In genomic region chr5:17489894-17490293, GRCm38 (mm10) we compare ENCODE assay signal across 21 mouse cellular contexts. TPM values are rescaled to one million over a fixed set of nuclear protein-coding genes. Genes with fewer than 3 reads are reported as not detected.
"Had no signal": no experiment of that assay in that cellular context is flagged by ENCODE, and none has a peak within 500 bp of the region (broad histone marks: within the 10 kb centered on the region; RNA-seq: fewer than 3 reads in every experiment).

No protein-coding gene starts in this region.

- H3K36me3 ChIP-seq: midbrain, embryonic 10.5 days; midbrain, embryonic 12.5 days; neural tube, embryonic 13.5 days; neural tube, embryonic 15.5 days had no signal

- DNase-seq: lung, adult 18-20 months; lung, embryonic 14.5 days; lung, postnatal 10 days; lung, postnatal 4 days; midbrain, embryonic 14.5 days; right cerebral cortex, postnatal 14 days; thymus, adult 18-20 months; thymus, postnatal 14 days; thymus, postnatal 36 days had no signal

- H3K9ac ChIP-seq: lung, embryonic 14.5 days; midbrain, embryonic 12.5 days; neural tube, embryonic 13.5 days; neural tube, embryonic 15.5 days had no signal

- H3K4me1 ChIP-seq: midbrain, embryonic 10.5 days; midbrain, embryonic 12.5 days; neural tube, embryonic 13.5 days; neural tube, embryonic 15.5 days had no signal

- ATAC-seq: midbrain, embryonic 16.5 days had no signal

- H3K27ac ChIP-seq: midbrain, embryonic 10.5 days; midbrain, embryonic 12.5 days; neural tube, embryonic 13.5 days; neural tube, embryonic 15.5 days had no signal

- H3K4me2 ChIP-seq: lung, embryonic 14.5 days; midbrain, embryonic 12.5 days; neural tube, embryonic 13.5 days; neural tube, embryonic 15.5 days had no signal

- H3K27me3 ChIP-seq: midbrain, embryonic 12.5 days; neural tube, embryonic 13.5 days; neural tube, embryonic 15.5 days had no signal

- H3K9me3 ChIP-seq: midbrain, embryonic 10.5 days; midbrain, embryonic 12.5 days; neural tube, embryonic 13.5 days; neural tube, embryonic 15.5 days had no signal

- H3K4me3 ChIP-seq: midbrain, embryonic 10.5 days; midbrain, embryonic 12.5 days; myocyte; neural tube, embryonic 13.5 days; neural tube, embryonic 15.5 days had no signal

RNA-seq across cellular contexts. Expression of gene Speer4f1, which starts 14.0 kb away (rescaled TPM):
- polyA plus RNA-seq: lung, embryonic 14.5 days; lung, embryonic 16.5 days; midbrain, embryonic 10.5 days; midbrain, embryonic 12.5 days; midbrain, embryonic 14.5 days; midbrain, embryonic 16.5 days; myocyte; neural tube, embryonic 11.5 days; neural tube, embryonic 13.5 days; neural tube, embryonic 15.5 days; spleen, adult 2 months; stomach, embryonic 14.5 days; stomach, embryonic 16.5 days; thymus, postnatal 0 days had no signal
